Mouse (Mus musculus) urinary bladder, postnatal 14 days (tissue): ENCODE results near the gene Pam.

Experiments used
- DNase-seq: peaks from one replicate; pipeline ENCODE4 v3.0.0; 2021; ENCODE audit warnings: low spot score

Gene Pam

GRCm38 (mm10) chr1:97828087-97828486 lies 267.4 kb downstream of the Pam start:
- no peak for DNase-seq

GRCm38 (mm10) chr1:97827566-97827965 lies 267.9 kb downstream of the Pam start:
- DNase-seq, result no peak

DNA sequence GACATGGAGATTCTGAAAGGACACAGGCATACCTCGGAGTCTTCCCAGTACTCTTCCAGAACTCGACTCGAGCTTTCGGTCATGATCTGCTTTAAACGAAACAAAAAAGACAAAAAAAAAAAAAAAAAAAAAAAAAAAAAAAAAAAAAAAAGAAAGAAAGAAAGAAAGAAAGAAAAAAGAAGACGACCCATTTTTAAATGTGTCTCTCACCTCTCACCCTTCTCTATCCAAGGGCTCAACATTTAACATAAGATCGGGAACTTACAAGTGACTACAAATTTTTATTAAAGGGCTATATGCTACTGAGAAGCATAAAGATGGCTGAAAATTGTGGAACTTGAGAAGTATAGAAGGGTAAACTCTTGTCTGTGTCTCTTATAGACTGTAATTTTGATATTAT lies 272.5 kb downstream of the Pam start:
- DNase-seq, result no peak

DNA sequence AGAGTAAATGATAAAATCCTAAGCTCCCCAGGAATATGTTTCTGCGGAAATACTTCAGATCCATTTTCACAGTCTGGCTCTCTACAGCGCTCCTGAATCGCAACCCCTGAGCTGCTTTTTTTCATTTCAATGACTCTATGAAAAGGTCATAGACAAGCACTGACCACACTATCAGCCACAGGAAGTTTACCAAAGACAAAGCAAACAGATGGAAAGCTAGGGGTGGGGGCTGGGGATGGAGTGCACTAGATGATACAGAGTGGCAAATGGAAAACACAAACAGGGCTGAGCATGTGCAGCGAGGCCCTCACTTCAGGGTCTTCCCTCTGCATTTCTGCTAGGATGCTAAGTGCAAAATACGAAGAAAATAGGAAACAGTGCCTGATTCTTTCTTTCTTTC lies 273.2 kb downstream of the Pam start:
- no peak for DNase-seq

DNA sequence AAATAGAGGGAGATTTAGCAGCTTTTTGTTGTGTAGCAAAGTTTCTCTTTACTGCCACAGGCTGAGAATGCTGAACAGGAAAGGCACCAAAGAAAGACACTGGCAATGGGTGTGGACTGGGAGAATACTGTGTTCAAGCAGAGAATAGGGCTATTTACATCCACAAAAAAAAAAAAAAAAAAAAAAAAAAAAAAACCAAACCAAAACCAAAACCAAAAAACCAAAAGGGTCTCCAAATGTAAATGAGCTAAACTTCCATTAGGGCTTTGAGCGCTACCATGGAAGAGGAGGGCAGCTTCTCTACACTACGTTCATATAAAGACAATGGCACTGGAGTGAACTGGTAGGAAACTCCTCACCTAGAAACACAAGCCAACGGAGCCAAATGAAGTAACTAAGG lies 274.2 kb downstream of the Pam start:
- DNase-seq, result no peak

DNA sequence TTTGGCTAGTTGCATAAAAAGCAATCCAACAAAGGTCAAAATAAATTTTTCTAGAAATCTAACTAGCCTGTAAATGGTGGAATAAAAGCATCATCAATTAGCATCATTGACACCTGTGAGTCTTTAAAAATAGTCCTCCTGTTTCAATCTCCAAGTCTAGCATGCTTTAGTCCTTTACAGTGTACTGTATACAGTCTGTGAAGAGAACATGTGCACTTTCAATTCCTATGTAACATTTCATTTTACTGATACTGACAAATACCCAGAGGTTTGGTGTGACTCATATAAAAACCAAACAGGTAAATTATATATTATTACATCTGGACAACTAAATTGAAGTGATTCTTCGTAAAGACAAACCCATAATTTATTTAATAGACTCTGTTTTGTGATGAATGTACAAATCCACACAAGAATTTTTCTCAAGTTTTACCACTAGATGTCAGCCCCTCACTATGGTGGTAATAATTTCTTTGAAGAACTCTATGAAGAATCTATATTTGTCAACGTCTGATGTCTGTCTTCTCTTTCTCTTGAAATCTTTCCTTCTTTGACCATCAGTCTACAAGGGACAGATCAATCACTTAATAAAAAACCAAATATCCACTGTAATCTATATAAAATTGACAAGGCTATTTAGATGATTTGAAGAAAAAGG lies 286.1 kb downstream of the Pam start:
- DNase-seq, result no peak

GRCm38 (mm10) chr1:97804520-97804919 lies 290.9 kb downstream of the Pam start:
- no peak for DNase-seq

GRCm38 (mm10) chr1:97802207-97802902 lies 293.1 kb downstream of the Pam start:
- DNase-seq, result no peak

DNA sequence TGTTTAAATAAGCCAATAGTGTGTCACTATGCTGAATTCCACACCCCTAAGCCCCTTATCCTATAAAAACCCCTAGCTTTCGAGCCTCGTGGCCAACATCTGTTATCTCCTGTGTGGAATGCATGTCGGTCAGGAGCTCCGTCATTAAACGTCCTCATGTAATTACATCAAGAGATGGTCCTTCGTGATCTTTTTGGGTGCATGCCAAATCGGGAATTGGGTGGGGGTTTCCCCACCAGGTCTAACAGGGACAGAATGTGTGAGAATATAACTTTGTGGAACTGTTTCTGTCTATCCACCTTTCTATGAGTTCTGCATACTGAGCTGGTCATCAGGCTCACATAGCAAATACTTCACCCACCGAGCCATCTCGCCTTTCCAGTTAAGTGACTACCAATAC lies 299.5 kb downstream of the Pam start:
- DNase-seq, result no peak

DNA sequence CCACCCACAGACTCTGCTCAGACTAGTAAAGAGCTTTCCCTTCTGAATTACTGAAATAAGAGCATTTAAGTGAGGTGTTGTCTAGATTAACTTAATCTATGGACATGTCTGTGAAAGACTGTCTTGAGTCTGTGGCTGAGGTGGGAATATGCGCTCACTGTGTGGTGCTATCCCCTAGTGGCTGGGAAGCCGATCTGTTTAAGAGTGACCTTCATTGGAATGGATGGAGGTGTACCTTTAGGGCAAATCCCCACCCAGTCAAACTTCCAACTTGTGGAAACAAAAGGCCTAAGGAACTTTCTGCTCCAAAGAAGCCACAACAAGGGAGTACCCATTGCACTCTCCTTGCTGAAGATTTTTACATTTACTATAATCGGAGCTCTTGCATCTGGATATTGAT lies 301.3 kb downstream of the Pam start:
- DNase-seq, result no peak

GRCm38 (mm10) chr1:97788490-97788889 lies 307.0 kb downstream of the Pam start:
- no peak for DNase-seq

DNA sequence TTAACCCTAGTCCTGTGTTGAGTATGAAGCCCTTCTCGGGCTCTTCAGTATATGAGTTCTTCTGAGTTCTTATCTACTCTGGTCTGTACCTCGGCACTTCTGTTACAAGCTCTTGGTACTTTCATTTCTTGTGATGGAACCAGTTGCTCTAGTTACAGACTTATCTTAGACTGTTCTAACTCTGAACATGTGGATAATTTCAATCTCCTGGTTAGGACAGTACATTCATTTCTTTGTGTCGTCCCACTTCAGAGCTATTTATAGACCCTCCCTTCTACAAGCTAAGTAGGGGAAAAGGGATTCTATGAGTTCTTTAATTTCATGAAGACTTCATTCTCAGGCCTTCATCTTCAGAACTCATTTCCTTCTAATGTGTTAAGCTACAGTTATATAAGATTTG lies 307.8 kb downstream of the Pam start:
- no peak for DNase-seq

- no peak for DNase-seq
Measured at GRCm38 (mm10) chr1:97785685-97786393, 309.6 kb downstream of the Pam start.

DNA sequence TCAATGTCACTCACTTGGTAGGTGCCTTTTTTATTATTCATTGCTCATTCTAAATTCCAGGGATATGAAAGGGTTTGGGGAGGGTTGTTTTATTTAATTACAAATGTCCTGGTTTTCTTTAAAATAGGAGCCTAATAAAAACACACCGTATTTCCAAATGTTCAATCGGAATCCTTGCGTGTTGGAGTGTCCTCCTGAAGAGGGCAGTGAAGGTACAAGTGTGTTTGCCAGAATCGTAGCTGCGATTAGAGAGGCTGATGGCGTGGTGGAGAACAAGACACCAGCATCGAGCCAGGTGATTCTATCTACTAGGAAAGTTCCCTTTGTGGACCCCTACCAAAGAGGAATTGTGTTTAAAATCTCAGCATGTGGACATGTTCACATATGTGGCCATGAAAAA lies 310.5 kb downstream of the Pam start:
- DNase-seq, result no peak

DNA sequence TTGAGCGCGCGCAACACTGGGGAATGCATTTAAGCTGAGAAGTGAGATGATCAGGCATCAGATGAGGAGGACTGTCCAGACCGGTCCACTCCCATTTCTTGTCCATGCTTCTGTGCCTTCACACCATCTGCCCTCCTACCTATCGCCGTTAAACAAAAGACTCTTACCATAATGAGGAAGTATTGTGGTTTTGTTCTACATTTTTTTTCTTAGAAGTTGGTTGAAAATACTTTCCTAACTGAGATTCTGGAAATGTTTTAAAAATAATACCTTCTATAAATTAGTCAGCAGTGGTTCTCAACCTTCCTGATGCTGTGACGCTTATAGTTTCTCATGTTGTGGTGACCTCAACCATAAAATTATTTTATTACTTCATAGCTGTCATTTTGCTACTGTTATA lies 313.8 kb downstream of the Pam start:
- DNase-seq, result no peak

- no peak for DNase-seq
Measured at GRCm38 (mm10) chr1:97773973-97774372, 321.5 kb downstream of the Pam start.

- DNase-seq, result no peak
Measured at GRCm38 (mm10) chr1:97773362-97773761, 322.1 kb downstream of the Pam start.

GRCm38 (mm10) chr1:97771727-97772126 lies 323.7 kb downstream of the Pam start:
- DNase-seq, result no peak

- DNase-seq, result no peak
Measured at GRCm38 (mm10) chr1:97771118-97771517, 324.3 kb downstream of the Pam start.

DNA sequence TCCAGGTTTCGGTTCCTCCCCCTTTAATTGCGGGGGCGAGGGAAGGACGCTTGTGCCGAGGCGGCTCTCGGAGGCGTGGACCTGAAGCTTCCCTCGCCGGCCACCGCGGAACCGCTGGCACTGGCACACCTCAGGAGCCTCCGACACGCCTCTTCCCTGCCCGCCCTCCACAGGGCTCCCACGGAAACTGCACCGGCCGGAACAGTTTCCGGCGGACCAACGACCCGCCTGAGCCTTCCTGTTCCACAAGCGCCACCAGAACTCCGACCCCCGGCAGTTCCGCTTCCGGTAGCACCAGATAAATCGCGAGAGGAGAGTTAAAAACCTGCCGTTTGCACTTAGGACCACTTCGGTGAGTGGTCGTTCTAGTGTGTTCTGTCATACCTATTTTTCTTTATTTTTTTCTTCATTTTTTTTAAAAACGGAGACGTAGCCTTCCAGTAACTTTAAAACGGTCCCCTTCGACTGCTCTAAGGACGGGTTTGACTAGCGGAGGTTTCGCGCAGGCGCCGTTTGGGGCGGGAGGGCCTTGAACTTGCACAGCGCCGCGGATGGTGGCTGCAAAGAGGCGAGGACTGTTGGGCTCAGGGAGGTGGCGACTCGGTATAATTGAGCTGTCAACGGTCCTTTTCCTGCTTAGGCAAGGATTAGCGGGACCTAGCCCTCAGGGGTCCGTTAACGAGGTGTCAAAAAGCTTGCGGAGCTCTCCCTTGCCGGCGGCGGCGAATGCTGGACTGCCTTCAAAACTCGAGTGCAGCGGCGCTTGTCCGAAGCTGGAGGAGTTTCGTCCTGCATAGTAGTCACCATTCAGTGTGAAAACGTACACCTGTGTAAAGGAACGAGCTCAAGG lies 325.3 kb downstream of the Pam start, which contains the start of the genes Gin1 and Ppip5k2:
TSS of gene Gin1 (plus strand) at position 269 of the 850 bp plus-strand sequence.
TSS of gene Ppip5k2 (minus strand) at position 508 of the 850 bp plus-strand sequence.
- DNase-seq, result peak; percentile 94

DNA sequence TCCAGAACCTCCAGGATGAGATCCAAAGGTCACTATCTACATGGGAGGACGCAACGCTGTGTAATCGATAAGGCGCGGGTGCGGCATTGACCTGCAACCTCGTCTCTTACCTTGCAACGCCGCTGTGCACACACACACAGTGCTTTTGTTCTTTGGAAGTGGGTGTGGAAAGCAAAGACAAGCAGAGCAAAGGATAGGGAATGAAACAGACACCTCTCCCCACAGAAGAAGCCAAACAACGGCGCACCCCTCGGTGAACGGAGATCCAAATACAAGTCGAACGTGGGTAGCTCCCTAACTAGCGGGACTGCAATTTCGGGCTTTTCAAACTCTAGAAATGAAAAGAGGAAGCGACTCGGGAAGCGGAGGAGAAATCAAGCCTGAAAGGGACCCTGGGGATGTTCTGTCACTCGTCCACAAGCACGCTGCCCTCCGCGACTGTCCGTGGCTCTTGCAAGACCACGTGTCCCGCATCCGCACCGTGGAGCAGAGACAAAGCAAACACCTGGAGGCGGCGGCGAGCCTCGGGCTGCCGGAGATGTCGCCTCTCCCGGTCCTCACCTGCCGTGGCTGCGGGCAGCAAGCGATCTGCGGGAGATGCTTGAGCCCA lies 326.0 kb downstream of the Pam start:
- peak; percentile 14 for DNase-seq

GRCm38 (mm10) chr1:97768906-97769293 lies 326.5 kb downstream of the Pam start:
- no peak for DNase-seq
